Mouse (Mus musculus) E14TG2a.4 (cell line): ENCODE measurements around the gene Hspa1a.

ENCODE experiments used
- H3K27me3 ChIP-seq: 2 replicates; pipeline ENCODE4 v1.6.1; 2014; ENCODE audit warnings: low read length, control low read depth; ENCODE audit not compliant: insufficient read depth
- H3K36me3 ChIP-seq: 2 replicates; pipeline ENCODE4 v1.6.1; 2014; ENCODE audit warnings: low read length, control low read depth; ENCODE audit not compliant: insufficient read depth
- H3K4me1 ChIP-seq: replicated peaks from 2 replicates; pipeline ENCODE4 v1.6.1; 2014; ENCODE audit warnings: low read depth, low read length, control low read depth
- H3K4me3 ChIP-seq: replicated peaks from 2 replicates; pipeline ENCODE4 v1.5.1; 2014; ENCODE audit warnings: mild to moderate bottlenecking, low read length
- H3K9me3 ChIP-seq: 2 replicates; pipeline ENCODE4 v1.6.1; 2014; ENCODE audit warnings: low read length, control low read depth
- CTCF ChIP-seq: conservative IDR thresholded peaks from 2 replicates; pipeline ENCODE4 v1.5.1; 2014; ENCODE audit warnings: low read length
- NANOG ChIP-seq: IDR thresholded peaks from 2 replicates; pipeline ENCODE4 v1.6.1; 2014; ENCODE audit warnings: borderline replicate concordance, low read length, mixed read lengths
- POU5F1 ChIP-seq: IDR thresholded peaks from 2 replicates; pipeline ENCODE4 v1.6.1; 2014; ENCODE audit warnings: low read length, borderline replicate concordance

The Hspa1a gene

GRCm38 (mm10) chr17:34931735-34932098 is 40.2 kb downstream of the Hspa1a start:
- TF ChIP-seq NANOG = no peak
- no peak for TF ChIP-seq POU5F1
- no peak for TF ChIP-seq CTCF
- H3K27me3 ChIP-seq = peaks cover 35% of the 10 kb centered on the region
- peaks cover 63% of the 10 kb centered on the region for H3K4me1 ChIP-seq
- peaks cover 32% of the 10 kb centered on the region for H3K36me3 ChIP-seq
- H3K9me3 ChIP-seq = no peaks in the 10 kb centered on the region
- peak overlapping the region; percentile 91 for H3K4me3 ChIP-seq

- Histone ChIP-seq H3K4me1 (peaks cover 63% of the 10 kb centered on the region), H3K4me3 (peak within 1 kb of the TSS; percentile 91), H3K9me3 (no peaks in the 10 kb centered on the region), H3K27me3 (peaks cover 35% of the 10 kb centered on the region), H3K36me3 (peaks cover 32% of the 10 kb centered on the region)
- TF ChIP-seq POU5F1 = no peak
- peak; percentile 45 for TF ChIP-seq CTCF
These were observed 40.8 kb downstream of the Hspa1a start, which contains the start of gene Neu1 for GRCm38 (mm10) chr17:34931061-34931734. TSS of gene Neu1 (plus strand) at chr17:34931253.

GRCm38 (mm10) chr17:34928841-34929240 is 43.1 kb downstream of the Hspa1a start:
- H3K9me3 ChIP-seq = no peaks in the 10 kb centered on the region
- H3K4me1 ChIP-seq = peaks cover 46% of the 10 kb centered on the region
- TF ChIP-seq POU5F1 = no peak
- no peak for TF ChIP-seq CTCF
- TF ChIP-seq NANOG = no peak
- peaks cover 23% of the 10 kb centered on the region for H3K27me3 ChIP-seq
- H3K36me3 ChIP-seq = peaks cover 11% of the 10 kb centered on the region
- peak overlapping the region; percentile 72 for H3K4me3 ChIP-seq

- Histone ChIP-seq H3K36me3 (peaks cover 2% of the 10 kb centered on the region), H3K4me3 (peak overlapping the region; percentile 72), H3K4me1 (peaks cover 43% of the 10 kb centered on the region), H3K9me3 (no peaks in the 10 kb centered on the region), H3K27me3 (peaks cover 11% of the 10 kb centered on the region)
- no peak for TF ChIP-seq POU5F1
- no peak for TF ChIP-seq NANOG
- no peak for TF ChIP-seq CTCF
These were observed 44.5 kb downstream of the Hspa1a start for GRCm38 (mm10) chr17:34927306-34928019.

GRCm38 (mm10) chr17:34924258-34924657 is 47.7 kb downstream of the Hspa1a start:
- H3K9me3 ChIP-seq = no peaks in the 10 kb centered on the region
- TF ChIP-seq CTCF (no peak), POU5F1 (no peak), NANOG (no peak)
- H3K36me3 ChIP-seq = no peaks in the 10 kb centered on the region
- H3K4me1 ChIP-seq = peaks cover 25% of the 10 kb centered on the region
- no peak overlapping the region for H3K4me3 ChIP-seq
- H3K27me3 ChIP-seq = no peaks in the 10 kb centered on the region; the same call in 1 of the 2 replicates

- no peaks in the 10 kb centered on the region for H3K36me3 ChIP-seq
- peak; percentile 43 for TF ChIP-seq CTCF
- no peak for TF ChIP-seq POU5F1
- no peak for TF ChIP-seq NANOG
- no peaks in the 10 kb centered on the region; the same call in 1 of the 2 replicates for H3K27me3 ChIP-seq
- H3K4me1 ChIP-seq = peaks cover 17% of the 10 kb centered on the region
- H3K4me3 ChIP-seq = no peak overlapping the region
- H3K9me3 ChIP-seq = no peaks in the 10 kb centered on the region
These were observed 49.0 kb downstream of the Hspa1a start for GRCm38 (mm10) chr17:34922939-34923338.
